Comparison of ENCODE assay signal across 9 mouse cellular contexts in the genomic region with DNA sequence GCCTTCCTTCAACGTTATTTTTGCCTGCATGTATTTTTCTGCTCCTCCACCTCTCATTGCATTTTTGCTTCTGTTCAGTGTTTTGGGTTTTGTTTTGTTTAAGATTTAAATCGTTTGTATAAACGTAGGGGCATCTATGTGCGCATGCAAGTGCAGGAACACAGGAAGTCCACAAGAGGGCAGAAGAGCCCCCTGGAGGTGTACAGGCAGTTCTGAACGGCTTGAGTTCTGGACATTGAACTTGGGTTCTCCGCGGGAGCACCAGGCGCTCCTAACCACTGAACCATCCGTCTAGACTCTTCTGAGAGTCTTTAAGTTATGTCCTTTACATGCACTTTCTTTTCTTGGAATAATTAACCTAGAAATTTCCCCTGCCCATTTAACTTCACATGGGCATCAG. TPM values are rescaled to one million over a fixed set of nuclear protein-coding genes. Genes with fewer than 3 reads are reported as not detected.
DNase-seq lines count a peak whose midpoint lies in the region; ATAC-seq and TF ChIP-seq lines count a peak whose summit lies in the region.
"Had no signal": no experiment of that assay in that cellular context is flagged by ENCODE, and none has a peak within 500 bp of the region (broad histone marks: within the 10 kb centered on the region; RNA-seq: fewer than 3 reads in every experiment).

No protein-coding gene starts in this region.

- 53% methylated on average over 9 of the region's 9 CpGs for WGBS in spleen, adult 2 months

- DNase-seq in cerebellum, adult 11 months: peak; percentile 44
- DNase-seq in spleen, adult 2 months (ENCODE audit: low read depth in 1 of 2, low spot score in 2 of 2): peak in 1 of 2 experiments; percentile 24
- no peak for DNase-seq in spleen, adult 12 weeks (ENCODE audit: low spot score)
- DNase-seq in kidney, postnatal 36 days: peak; percentile 65 to 73
- DNase-seq in thymus, postnatal 4 days: peak; percentile 53

- no peak overlapping the region for H3K27ac ChIP-seq in spleen, adult 2 months (ENCODE audit: insufficient read depth, low read length)
- no peak overlapping the region for H3K27ac ChIP-seq in cortical plate, adult 2 months (ENCODE audit: insufficient read depth, low read length)
- H3K27ac ChIP-seq: heart, embryonic 15.5 days had no signal

- no peak for TF ChIP-seq POLR2A in spleen, adult 2 months (IDR thresholded peaks at IDR 0.05; ENCODE audit: low read depth, low read length)
- no peak for TF ChIP-seq POLR2A in cortical plate, adult 2 months (IDR thresholded peaks at IDR 0.05; ENCODE audit: extremely low read depth, insufficient read depth, low read length)

- TF ChIP-seq CTCF in spleen, adult 2 months (IDR thresholded peaks at IDR 0.05; ENCODE audit: extremely low read depth, insufficient read depth, insufficient read length, insufficient replicate concordance): peak; percentile 64; the same call in 1 of the 2 replicates
- TF ChIP-seq CTCF in cortical plate, adult 2 months (IDR thresholded peaks at IDR 0.05; ENCODE audit: extremely low read depth, insufficient read depth, low read length): peak; percentile 75

- no peaks in the 10 kb centered on the region for H3K36me3 ChIP-seq in spleen, adult 2 months (ENCODE audit: control insufficient read depth, insufficient read depth, low read length)
- H3K36me3 ChIP-seq: heart, embryonic 15.5 days had no signal

- ATAC-seq in cerebellum, adult (ENCODE audit: insufficient number of reproducible peaks, low FRiP score, low TSS enrichment): no peak
- peak; percentile 73 for ATAC-seq in megakaryocyte-erythroid progenitor cell, adult 5-6 weeks (replicated peaks; ENCODE audit: low FRiP score, low TSS enrichment, poor library complexity, severe bottlenecking)

- no peaks in the 10 kb centered on the region for H3K4me1 ChIP-seq in spleen, adult 2 months (ENCODE audit: control insufficient read depth, insufficient read depth, insufficient read length)
- no peaks in the 10 kb centered on the region for H3K4me1 ChIP-seq in cortical plate, adult 2 months (ENCODE audit: control insufficient read depth, insufficient read depth, low read length)

- H3K27me3 ChIP-seq in spleen, adult 2 months (ENCODE audit: control insufficient read depth, insufficient read depth, low read length): no peaks in the 10 kb centered on the region
- H3K27me3 ChIP-seq: heart, embryonic 15.5 days had no signal

- no peak overlapping the region for H3K4me3 ChIP-seq in spleen, adult 2 months (ENCODE audit: extremely low read depth, insufficient read depth, insufficient read length)
- no peak overlapping the region for H3K4me3 ChIP-seq in cortical plate, adult 2 months (ENCODE audit: insufficient read depth, low read length)
- H3K4me3 ChIP-seq: heart, embryonic 15.5 days had no signal

RNA-seq across cellular contexts. Expression of a gene that starts 44.8 kb away (rescaled TPM):
- 8.9 and 12.3 TPM in 2 replicates for polyA plus RNA-seq in spleen, adult 2 months (2012; rRNA removed)
- polyA plus RNA-seq in cortical plate, adult 2 months (2012; rRNA removed): 52.3 and 55.8 TPM in 2 replicates
- 14.1 and 28.4 TPM in 2 replicates for total RNA-seq in megakaryocyte-erythroid progenitor cell, adult 5-6 weeks (2014; fragmentation: Nextera tagmentation)
- 6.6 and 8.4 TPM in 2 replicates for total RNA-seq in megakaryocyte-erythroid progenitor cell, adult 5-6 weeks (2017)
